Mouse (Mus musculus) limb, embryonic 11.5 days (tissue): ENCODE results near the gene Nebl. TPM values are rescaled to one million over a fixed set of nuclear protein-coding genes. Genes with fewer than 3 reads are reported as not detected.

Source experiments
- ATAC-seq: fragments of 200-750 bp; cut with Nextera tagmentation; 2 replicates; pipeline ENCODE4 v1.8.0; 2017; ENCODE audit warnings: low read depth; ENCODE audit not compliant: insufficient number of reproducible peaks, low FRiP score, low TSS enrichment
- DNase-seq: peaks from one replicate; pipeline ENCODE4 v3.0.0-alpha.2; 2015; ENCODE audit warnings: low spot score
- H3K27ac ChIP-seq: fragments of 300-500 bp; sonication (generic); replicated peaks from 2 replicates; pipeline ENCODE4 v1.5.1; 2014; ENCODE audit warnings: low read depth, mild to moderate bottlenecking, low read length
- H3K27me3 ChIP-seq: fragments of 300-500 bp; sonication (generic); 2 replicates; pipeline ENCODE4 v1.6.1; 2014; ENCODE audit warnings: mild to moderate bottlenecking, low read length, mixed read lengths; ENCODE audit not compliant: control insufficient read depth, insufficient read depth
- H3K36me3 ChIP-seq: fragments of 300-500 bp; sonication (generic); 2 replicates; pipeline ENCODE4 v1.6.1; 2014; ENCODE audit warnings: mild to moderate bottlenecking, low read length, moderate library complexity, mixed read lengths; ENCODE audit not compliant: control insufficient read depth, insufficient read depth
- H3K4me1 ChIP-seq: fragments of 300-500 bp; sonication (generic); 2 replicates; pipeline ENCODE4 v1.6.1; 2014; ENCODE audit warnings: low read length, mixed read lengths; ENCODE audit not compliant: control insufficient read depth, insufficient read depth
- H3K4me2 ChIP-seq: fragments of 300-500 bp; sonication (generic); 2 replicates; pipeline ENCODE4 v1.6.1; 2014; ENCODE audit warnings: low read depth, mild to moderate bottlenecking, moderate library complexity; ENCODE audit not compliant: severe bottlenecking
- H3K4me3 ChIP-seq: fragments of 300-500 bp; sonication (generic); 2 replicates; pipeline ENCODE4 v1.5.1; 2014; ENCODE audit warnings: low read depth, low read length
- H3K9ac ChIP-seq: fragments of 300-500 bp; sonication (generic); 2 replicates; pipeline ENCODE4 v1.6.1; 2014; ENCODE audit warnings: mild to moderate bottlenecking, low read length
- H3K9me3 ChIP-seq: fragments of 300-500 bp; sonication (generic); 2 replicates; pipeline ENCODE4 v1.6.1; 2016; ENCODE audit warnings: low read length; ENCODE audit not compliant: control insufficient read depth
- WGBS: fragments of 180-500 bp; shearing (Covaris S2); extraction: QIAGEN DNeasy Blood & Tissue Kit; methylation state at CpG from one replicate; pipeline ENCODE4 v1.1.7; 2014; 5-methylcytosine and 5-hydroxymethylcytosine counted together
- polyA plus RNA-seq: library from polyadenylated mRNA; unstranded; fragments of >200 nt; fragmentation: Nextera tagmentation; extraction: Ambion mirVana; gene quantifications from 2 replicates; pipeline ENCODE4 v1.2.1, GENCODE M21; 2014

The Nebl gene
- polyA plus RNA-seq, 1 experiment from 2014 or later = 4.8 TPM

DNA sequence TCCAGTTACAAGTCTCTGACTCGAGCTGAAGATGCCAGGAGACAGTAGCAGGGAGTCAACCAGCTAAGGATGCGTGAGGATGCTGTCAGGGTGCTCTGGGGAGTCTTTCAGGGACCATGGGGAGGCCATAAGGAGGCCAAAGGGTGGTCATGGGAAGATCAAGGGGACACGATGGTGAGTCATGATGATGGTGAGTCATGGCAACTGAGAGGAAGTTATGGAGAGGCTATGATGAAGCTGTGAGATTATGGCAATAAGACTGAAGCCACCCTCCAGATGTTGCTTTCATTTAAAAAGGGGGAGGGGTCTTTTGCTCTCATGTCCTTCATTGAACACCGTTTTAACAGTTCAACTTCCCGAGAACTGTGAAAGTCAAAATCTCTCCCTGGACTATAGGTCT lies 322.0 kb downstream of the Nebl start:
- Histone ChIP-seq H3K4me2 (no peak overlapping the region), H3K27me3 (no peaks in the 10 kb centered on the region), H3K9ac (no peak overlapping the region), H3K9me3 (no peaks in the 10 kb centered on the region), H3K4me3 (no peak overlapping the region), H3K4me1 (no peaks in the 10 kb centered on the region), H3K27ac (no peak overlapping the region), H3K36me3 (no peaks in the 10 kb centered on the region)
- no peak for ATAC-seq
- WGBS = 82% methylated on average over 5 of the region's 5 CpGs
- DNase-seq = no peak

- ATAC-seq (no peak), DNase-seq (no peak)
- H3K27me3 ChIP-seq = no peaks in the 10 kb centered on the region
- H3K9ac ChIP-seq = no peak overlapping the region
- no peaks in the 10 kb centered on the region for H3K4me1 ChIP-seq
- WGBS = 60% methylated on average over 4 of the region's 4 CpGs
- H3K4me3 ChIP-seq = no peak overlapping the region
- H3K4me2 ChIP-seq = no peak overlapping the region
- no peaks in the 10 kb centered on the region for H3K9me3 ChIP-seq
- H3K36me3 ChIP-seq = no peaks in the 10 kb centered on the region
- no peak overlapping the region for H3K27ac ChIP-seq
Observed at GRCm38 (mm10) chr2:17405899-17406531, 325.2 kb downstream of the Nebl start.

DNA sequence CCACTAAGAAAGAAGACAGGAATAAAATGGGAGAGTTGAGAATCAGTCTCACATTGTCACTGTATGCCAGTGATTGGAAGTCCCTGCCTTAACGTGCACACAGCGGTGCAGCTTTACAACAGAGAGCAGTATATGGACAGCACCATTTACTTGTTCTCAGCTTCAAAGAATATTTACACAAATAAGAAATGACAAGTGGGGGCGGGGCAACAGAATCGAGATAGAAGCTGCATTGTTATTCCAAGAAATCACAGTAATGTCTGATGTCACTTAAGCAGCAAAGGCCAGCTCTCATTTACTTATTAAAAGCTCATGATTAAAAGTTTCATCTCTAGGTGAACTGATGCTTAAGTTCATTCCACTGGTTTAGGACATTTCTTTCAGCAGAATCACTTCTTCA lies 328.8 kb downstream of the Nebl start:
- ATAC-seq (no peak), DNase-seq (no peak)
- Histone ChIP-seq H3K9ac (no peak overlapping the region), H3K27me3 (no peaks in the 10 kb centered on the region), H3K4me2 (no peak overlapping the region), H3K4me1 (no peaks in the 10 kb centered on the region), H3K27ac (no peak overlapping the region), H3K36me3 (no peaks in the 10 kb centered on the region), H3K4me3 (no peak overlapping the region), H3K9me3 (no peaks in the 10 kb centered on the region)
- WGBS = 77% methylated on average over 4 of the region's 4 CpGs

- H3K27me3 ChIP-seq = no peaks in the 10 kb centered on the region
- no peaks in the 10 kb centered on the region for H3K9me3 ChIP-seq
- no peak overlapping the region for H3K9ac ChIP-seq
- no peak overlapping the region for H3K4me2 ChIP-seq
- H3K4me1 ChIP-seq = no peaks in the 10 kb centered on the region
- no peaks in the 10 kb centered on the region for H3K36me3 ChIP-seq
- WGBS = 85% methylated on average over 5 of the region's 5 CpGs
- no peak overlapping the region for H3K4me3 ChIP-seq
- H3K27ac ChIP-seq = no peak overlapping the region
- DNase-seq (no peak), ATAC-seq (no peak)
Observed at GRCm38 (mm10) chr2:17396235-17396634, 335.0 kb downstream of the Nebl start.

DNA sequence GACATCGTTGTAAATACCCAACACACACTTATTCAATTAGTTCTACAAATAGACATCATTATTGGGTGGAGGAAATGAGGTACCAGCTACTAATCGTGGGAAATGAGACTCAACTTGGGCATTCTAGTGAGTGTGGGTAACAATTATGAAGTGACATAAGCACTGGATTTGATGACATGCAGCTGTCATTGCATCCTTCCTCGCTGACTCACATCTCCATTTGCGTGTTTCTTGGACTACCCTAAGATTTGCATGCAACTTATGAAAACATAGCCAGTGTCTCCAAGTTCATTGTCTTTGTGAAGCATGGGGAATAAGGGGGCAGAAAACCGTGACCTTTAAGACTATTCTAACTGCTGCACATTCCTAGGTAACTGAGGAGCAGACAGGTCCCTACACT lies 339.9 kb downstream of the Nebl start:
- Histone ChIP-seq H3K4me1 (no peaks in the 10 kb centered on the region), H3K27ac (no peak overlapping the region), H3K4me2 (no peak overlapping the region), H3K9me3 (no peaks in the 10 kb centered on the region), H3K36me3 (no peaks in the 10 kb centered on the region), H3K27me3 (no peaks in the 10 kb centered on the region), H3K4me3 (no peak overlapping the region), H3K9ac (no peak overlapping the region)
- DNase-seq (no peak), ATAC-seq (no peak)
- 72% methylated on average over 5 of the region's 5 CpGs for WGBS

DNA sequence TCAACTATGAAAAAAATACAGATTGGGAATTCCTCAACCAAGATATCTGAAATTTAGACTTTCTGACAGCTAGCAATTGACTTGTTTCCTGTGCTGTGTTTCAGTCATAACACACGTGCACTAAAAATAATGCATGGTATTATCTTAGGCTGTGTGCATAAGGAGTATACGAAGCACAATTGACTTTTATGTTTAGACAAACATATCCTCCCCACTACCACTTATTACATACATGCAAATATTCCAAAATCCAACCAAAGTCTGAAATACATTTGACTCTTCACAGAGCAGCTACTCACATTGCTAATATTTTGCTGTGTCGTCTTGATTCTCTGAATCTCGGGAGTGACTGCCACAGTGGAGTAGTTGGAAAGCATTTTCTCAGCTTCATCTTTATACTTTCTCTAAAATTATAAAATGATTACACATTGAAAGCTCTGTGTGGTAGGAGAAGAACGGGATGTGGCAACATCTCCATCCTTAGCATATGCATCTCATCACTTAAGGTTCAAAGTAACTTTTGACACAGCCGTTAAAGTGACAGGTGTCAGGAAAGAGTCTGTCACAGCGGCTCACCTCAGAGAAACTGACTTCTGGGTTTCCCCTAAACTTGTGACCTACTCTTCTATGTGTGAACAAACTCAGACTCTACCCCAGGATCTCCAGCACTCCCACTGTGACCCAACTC lies 340.6 kb downstream of the Nebl start:
- Histone ChIP-seq H3K4me2 (no peak overlapping the region), H3K9ac (no peak overlapping the region), H3K4me3 (no peak overlapping the region), H3K9me3 (no peaks in the 10 kb centered on the region), H3K4me1 (no peaks in the 10 kb centered on the region), H3K27me3 (no peaks in the 10 kb centered on the region), H3K36me3 (no peaks in the 10 kb centered on the region), H3K27ac (no peak overlapping the region)
- no peak for ATAC-seq
- 81% methylated on average over 7 of the region's 7 CpGs for WGBS
- DNase-seq = no peak

DNA sequence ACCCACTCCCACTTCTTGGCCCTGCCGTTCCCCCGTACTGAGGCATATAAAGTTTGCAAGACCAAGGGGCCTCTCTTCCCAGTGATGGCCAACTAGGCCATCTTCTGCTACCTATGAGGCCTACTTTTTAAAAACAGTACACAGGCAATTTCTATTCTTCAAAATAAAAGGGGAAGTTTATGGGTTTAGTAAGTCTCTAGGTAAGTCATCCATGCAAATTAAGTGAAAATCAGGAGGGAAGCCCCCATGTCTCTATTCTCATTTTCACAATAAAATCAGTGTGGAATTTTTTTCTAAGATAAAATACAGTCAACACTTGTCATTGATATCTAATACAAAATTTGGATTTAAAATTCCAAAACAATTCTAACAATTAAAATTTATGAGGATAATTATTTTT lies 341.4 kb downstream of the Nebl start:
- Histone ChIP-seq H3K9ac (no peak overlapping the region), H3K36me3 (no peaks in the 10 kb centered on the region), H3K9me3 (no peaks in the 10 kb centered on the region), H3K4me3 (no peak overlapping the region), H3K27me3 (no peaks in the 10 kb centered on the region), H3K4me2 (no peak overlapping the region), H3K27ac (no peak overlapping the region), H3K4me1 (no peaks in the 10 kb centered on the region)
- DNase-seq = no peak
- WGBS = 97% methylated on average over 2 of the region's 2 CpGs
- no peak for ATAC-seq

- Histone ChIP-seq H3K36me3 (no peaks in the 10 kb centered on the region), H3K9ac (no peak overlapping the region), H3K4me1 (no peaks in the 10 kb centered on the region), H3K27me3 (no peaks in the 10 kb centered on the region), H3K4me3 (no peak overlapping the region), H3K4me2 (no peak overlapping the region), H3K27ac (no peak overlapping the region), H3K9me3 (no peaks in the 10 kb centered on the region)
- ATAC-seq (no peak), DNase-seq (no peak)
- 88% methylated on average over 4 of the region's 4 CpGs for WGBS
Observed at GRCm38 (mm10) chr2:17389379-17389778, 341.9 kb downstream of the Nebl start.

GRCm38 (mm10) chr2:17382227-17382626 lies 349.0 kb downstream of the Nebl start:
- Histone ChIP-seq H3K36me3 (no peaks in the 10 kb centered on the region), H3K27ac (no peak overlapping the region), H3K9me3 (no peaks in the 10 kb centered on the region), H3K9ac (no peak overlapping the region), H3K4me1 (no peaks in the 10 kb centered on the region), H3K4me3 (no peak overlapping the region), H3K4me2 (no peak overlapping the region), H3K27me3 (no peaks in the 10 kb centered on the region)
- whole genome bisulfite sequencing = 96% methylated on average over 1 of the region's 1 CpGs
- ATAC-seq = no peak
- DNase-seq = no peak
